Mouse (Mus musculus) intestine, postnatal 0 days (tissue): Measurements from ENCODE around the gene Nedd9. TPM values are rescaled to one million over a fixed set of nuclear protein-coding genes. Genes with fewer than 3 reads are reported as not detected.

Experiments
- ATAC-seq: fragments of 200-750 bp; cut with Nextera tagmentation; 2 replicates; pipeline ENCODE4 v1.8.0; 2017; ENCODE audit warnings: mild to moderate bottlenecking, moderate TSS enrichment, moderate library complexity
- H3K27ac ChIP-seq: fragments of 300-500 bp; sonication (generic); 2 replicates; pipeline ENCODE4 v1.5.1; 2014; ENCODE audit warnings: mild to moderate bottlenecking, low read depth, low read length, moderate library complexity
- H3K27me3 ChIP-seq: fragments of 300-500 bp; sonication (generic); replicated peaks from 2 replicates; pipeline ENCODE4 v1.6.1; 2014; ENCODE audit warnings: low read length, mixed read lengths; ENCODE audit not compliant: control insufficient read depth, insufficient read depth
- H3K36me3 ChIP-seq: fragments of 300-500 bp; sonication (generic); 2 replicates; pipeline ENCODE4 v1.6.1; 2014; ENCODE audit warnings: mild to moderate bottlenecking, moderate library complexity; ENCODE audit not compliant: control insufficient read depth, insufficient read depth
- H3K4me1 ChIP-seq: fragments of 300-500 bp; sonication (generic); replicated peaks from 2 replicates; pipeline ENCODE4 v1.6.1; 2014; ENCODE audit warnings: antibody characterized with exemption, low read length, mixed read lengths; ENCODE audit not compliant: control insufficient read depth, insufficient read depth
- H3K4me2 ChIP-seq: fragments of 300-500 bp; sonication (generic); replicated peaks from 2 replicates; pipeline ENCODE4 v1.6.1; 2014; ENCODE audit warnings: low read depth, mild to moderate bottlenecking, moderate library complexity
- H3K4me3 ChIP-seq: fragments of 300-500 bp; sonication (generic); 2 replicates; pipeline ENCODE4 v1.5.1; 2014; ENCODE audit warnings: low read depth, low read length
- H3K9ac ChIP-seq: fragments of 300-500 bp; sonication (generic); 2 replicates; pipeline ENCODE4 v1.6.1; 2014; ENCODE audit warnings: mild to moderate bottlenecking, low read depth, low read length
- H3K9me3 ChIP-seq: fragments of 300-500 bp; sonication (generic); 2 replicates; pipeline ENCODE4 v1.6.1; 2016; ENCODE audit warnings: mixed run types; ENCODE audit not compliant: control insufficient read depth
- CTCF ChIP-seq: sonication (generic); IDR thresholded peaks from 2 replicates; pipeline ENCODE4 v1.5.1; 2016; ENCODE audit warnings: low read depth, mild to moderate bottlenecking, control low read depth, antibody characterized with exemption, moderate library complexity
- WGBS: fragments of 180-500 bp; shearing (Covaris S2); extraction: QIAGEN DNeasy Blood & Tissue Kit; methylation state at CpG from one replicate; pipeline ENCODE4 v1.1.7; 2014; 5-methylcytosine and 5-hydroxymethylcytosine counted together
- polyA plus RNA-seq: library from polyadenylated mRNA; unstranded; fragments of >200 nt; fragmentation: Nextera tagmentation; extraction: Ambion mirVana; gene quantifications from 2 replicates; pipeline ENCODE4 v1.2.1, GENCODE M21; 2015

The Nedd9 gene
- polyA plus RNA-seq, 1 experiment from 2014 or later = 17.6 TPM

- H3K27ac ChIP-seq = no peak overlapping the region
- H3K4me3 ChIP-seq = no peak overlapping the region
- 76% methylated on average over 4 of the region's 4 CpGs for WGBS
- H3K9me3 ChIP-seq = no peaks in the 10 kb centered on the region
- no peak for ATAC-seq
- no peak overlapping the region for H3K9ac ChIP-seq
- peaks cover 5% of the 10 kb centered on the region; the same call in 1 of the 2 replicates for H3K4me1 ChIP-seq
- no peak for TF ChIP-seq CTCF
- no peak overlapping the region for H3K4me2 ChIP-seq
- peaks cover 12% of the 10 kb centered on the region for H3K36me3 ChIP-seq
- no peaks in the 10 kb centered on the region for H3K27me3 ChIP-seq
Observed at GRCm38 (mm10) chr13:41325346-41325745, 161.8 kb downstream of the Nedd9 start.

DNA sequence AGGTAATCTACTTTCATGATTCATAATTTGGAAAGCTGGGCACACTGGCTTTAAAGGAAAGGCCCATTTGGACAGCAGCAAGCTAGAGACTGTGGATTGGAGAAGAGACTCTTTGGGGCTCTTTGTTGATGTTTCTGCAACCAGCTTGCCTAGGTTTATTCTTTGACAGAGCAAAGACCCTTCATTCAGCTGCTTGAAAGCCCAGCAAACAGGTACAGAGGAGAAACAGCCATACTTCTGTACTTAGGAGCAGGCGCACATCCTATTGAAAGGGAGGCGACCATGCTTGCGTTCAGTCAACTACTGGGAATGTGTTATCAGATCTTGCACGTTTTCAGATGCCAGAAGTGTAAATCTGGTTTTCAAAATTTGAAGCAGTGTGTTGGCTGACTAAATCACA, 162.5 kb downstream of the Nedd9 start:
- WGBS = 78% methylated on average over 4 of the region's 4 CpGs
- H3K36me3 ChIP-seq = peaks cover 7% of the 10 kb centered on the region
- H3K4me2 ChIP-seq = no peak overlapping the region
- no peak overlapping the region for H3K4me3 ChIP-seq
- no peak for ATAC-seq
- H3K9ac ChIP-seq = no peak overlapping the region
- TF ChIP-seq CTCF = no peak
- no peaks in the 10 kb centered on the region for H3K27me3 ChIP-seq
- no peaks in the 10 kb centered on the region for H3K9me3 ChIP-seq
- H3K4me1 ChIP-seq = no peaks in the 10 kb centered on the region
- H3K27ac ChIP-seq = no peak overlapping the region

DNA sequence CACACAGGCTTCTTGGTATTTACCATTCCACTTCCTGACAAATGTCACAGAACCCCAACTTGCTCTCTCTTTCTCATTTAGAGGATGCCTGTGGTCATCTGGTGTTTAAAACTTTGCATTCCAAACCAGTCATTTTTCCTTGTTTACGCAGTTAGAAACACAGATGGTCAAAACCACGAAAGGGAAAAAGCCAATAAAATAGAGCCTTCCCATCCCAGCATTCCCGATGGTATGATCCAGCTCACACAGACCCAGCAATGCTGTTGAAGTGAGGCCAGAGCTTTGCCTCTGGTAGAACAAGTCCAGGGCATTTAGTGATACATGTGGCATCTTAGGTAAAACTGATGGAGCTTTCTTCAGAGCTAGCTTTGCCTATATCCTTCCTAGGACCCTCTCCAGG, 165.7 kb downstream of the Nedd9 start:
- Histone ChIP-seq H3K27ac (no peak overlapping the region), H3K4me2 (no peak overlapping the region), H3K36me3 (peaks cover 26% of the 10 kb centered on the region), H3K4me3 (no peak overlapping the region), H3K9ac (no peak overlapping the region), H3K27me3 (no peaks in the 10 kb centered on the region), H3K9me3 (no peaks in the 10 kb centered on the region), H3K4me1 (no peaks in the 10 kb centered on the region)
- no peak for ATAC-seq
- no peak for TF ChIP-seq CTCF
- 52% methylated on average over 3 of the region's 3 CpGs for WGBS

- H3K4me1 ChIP-seq = no peaks in the 10 kb centered on the region
- no peaks in the 10 kb centered on the region for H3K27me3 ChIP-seq
- H3K4me3 ChIP-seq = no peak overlapping the region
- peaks cover 28% of the 10 kb centered on the region for H3K36me3 ChIP-seq
- H3K4me2 ChIP-seq = no peak overlapping the region
- no peaks in the 10 kb centered on the region for H3K9me3 ChIP-seq
- H3K27ac ChIP-seq = no peak overlapping the region
- 78% methylated on average over 5 of the region's 5 CpGs for WGBS
- no peak for ATAC-seq
- H3K9ac ChIP-seq = no peak overlapping the region
- TF ChIP-seq CTCF = no peak
Observed at GRCm38 (mm10) chr13:41320749-41321148, 166.4 kb downstream of the Nedd9 start.

GRCm38 (mm10) chr13:41302716-41303115, 184.4 kb downstream of the Nedd9 start:
- Histone ChIP-seq H3K27ac (no peak overlapping the region), H3K27me3 (no peaks in the 10 kb centered on the region), H3K36me3 (no peaks in the 10 kb centered on the region), H3K4me3 (no peak overlapping the region), H3K9me3 (no peaks in the 10 kb centered on the region), H3K4me1 (no peaks in the 10 kb centered on the region), H3K9ac (no peak overlapping the region), H3K4me2 (no peak overlapping the region)
- peak; percentile 95 for TF ChIP-seq CTCF
- no peak for ATAC-seq
- 68% methylated on average over 10 of the region's 10 CpGs for WGBS

- Histone ChIP-seq H3K36me3 (no peaks in the 10 kb centered on the region), H3K27me3 (no peaks in the 10 kb centered on the region), H3K4me2 (no peak overlapping the region), H3K9ac (no peak overlapping the region), H3K4me3 (no peak overlapping the region), H3K9me3 (no peaks in the 10 kb centered on the region), H3K4me1 (no peaks in the 10 kb centered on the region), H3K27ac (no peak overlapping the region)
- WGBS = 36% methylated on average over 4 of the region's 4 CpGs
- no peak for TF ChIP-seq CTCF
- ATAC-seq = no peak
Observed at GRCm38 (mm10) chr13:41300037-41300436, 187.1 kb downstream of the Nedd9 start.

DNA sequence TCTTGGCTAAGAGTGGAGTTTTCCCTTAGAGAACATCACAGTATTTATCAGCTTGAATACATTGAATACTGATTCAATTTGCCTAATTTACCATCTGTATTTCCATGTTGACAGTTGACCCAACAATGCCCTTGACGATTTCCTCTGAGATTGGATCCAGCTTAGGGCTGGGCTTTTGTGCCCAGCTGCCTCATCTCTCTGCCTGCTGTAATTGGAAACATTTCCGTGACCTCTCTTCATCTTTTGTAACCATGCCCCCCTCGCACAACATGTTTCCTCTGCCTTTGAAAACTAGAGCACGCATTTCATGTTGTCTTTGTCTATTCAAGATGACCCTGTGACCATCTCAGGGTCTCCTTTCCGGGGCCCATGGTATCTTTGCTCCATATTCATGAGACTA, 188.2 kb downstream of the Nedd9 start:
- Histone ChIP-seq H3K27ac (no peak overlapping the region), H3K4me2 (no peak overlapping the region), H3K27me3 (no peaks in the 10 kb centered on the region), H3K4me1 (no peaks in the 10 kb centered on the region), H3K9ac (no peak overlapping the region), H3K36me3 (no peaks in the 10 kb centered on the region), H3K9me3 (no peaks in the 10 kb centered on the region), H3K4me3 (no peak overlapping the region)
- 59% methylated on average over 5 of the region's 5 CpGs for WGBS
- TF ChIP-seq CTCF = no peak
- ATAC-seq = no peak
